Mouse (Mus musculus): ENCODE measurements around the gene Taar8b.
"Not testable (repeated sequence)": the region's sequence is repeated elsewhere in the genome, so short reads cannot be mapped to it uniquely, and the experiment has no call there.

Gene Taar8b

DNA sequence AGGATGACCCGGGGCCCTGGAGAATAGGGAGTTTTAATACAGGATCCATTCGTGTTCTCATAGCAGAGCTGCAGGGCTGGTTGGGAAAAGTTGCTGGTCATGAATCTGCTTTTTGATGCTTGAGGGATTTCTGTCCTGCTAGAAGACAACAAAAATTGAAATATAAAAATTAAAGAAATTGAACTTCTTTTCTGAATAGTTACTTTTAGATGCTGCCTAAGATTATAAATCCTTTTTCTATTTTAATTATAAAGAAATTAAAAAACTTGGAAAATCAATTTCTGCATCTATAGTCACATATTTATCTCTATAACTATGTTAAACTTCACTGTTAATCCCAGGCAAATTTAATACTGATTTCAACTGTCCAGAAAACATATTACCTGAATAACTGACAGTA, at the start of gene Taar8b:
Taar8b (minus strand) TSS at position 101 of the 400 bp plus-strand sequence.
- DNase-seq (ENCODE audit: low spot score in 2 of 2): no peak

DNA sequence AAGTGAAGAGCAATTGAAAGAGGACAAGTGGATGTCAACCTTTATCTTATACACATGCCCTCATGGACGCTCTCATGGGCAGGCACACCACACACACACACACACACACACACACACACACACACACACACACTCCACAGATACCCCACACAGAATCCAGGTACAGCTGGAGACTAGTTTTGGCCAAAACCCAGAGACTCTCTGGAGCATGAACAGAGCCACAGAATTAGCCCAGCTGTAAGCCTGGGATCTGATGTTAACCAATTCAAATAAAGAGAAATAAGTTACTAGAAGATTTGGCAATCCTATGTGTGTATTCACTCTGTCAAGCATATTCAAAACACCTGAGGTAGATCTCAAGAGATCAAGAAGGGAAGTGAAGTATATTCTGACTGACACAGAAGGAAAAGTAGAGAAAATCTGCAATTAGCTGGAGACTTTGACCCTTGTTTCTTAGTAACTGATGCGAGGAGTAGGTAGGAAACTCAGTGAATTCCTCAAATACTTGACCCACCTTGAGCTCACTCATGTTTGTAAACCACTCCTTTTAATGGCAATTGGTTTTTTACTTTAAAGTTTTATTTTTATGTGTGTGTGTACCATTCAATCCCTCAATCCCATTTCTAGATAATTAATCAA, 46.6 kb upstream of the Taar8b start:
- no peak for DNase-seq (ENCODE audit: low spot score in 2 of 2)

DNA sequence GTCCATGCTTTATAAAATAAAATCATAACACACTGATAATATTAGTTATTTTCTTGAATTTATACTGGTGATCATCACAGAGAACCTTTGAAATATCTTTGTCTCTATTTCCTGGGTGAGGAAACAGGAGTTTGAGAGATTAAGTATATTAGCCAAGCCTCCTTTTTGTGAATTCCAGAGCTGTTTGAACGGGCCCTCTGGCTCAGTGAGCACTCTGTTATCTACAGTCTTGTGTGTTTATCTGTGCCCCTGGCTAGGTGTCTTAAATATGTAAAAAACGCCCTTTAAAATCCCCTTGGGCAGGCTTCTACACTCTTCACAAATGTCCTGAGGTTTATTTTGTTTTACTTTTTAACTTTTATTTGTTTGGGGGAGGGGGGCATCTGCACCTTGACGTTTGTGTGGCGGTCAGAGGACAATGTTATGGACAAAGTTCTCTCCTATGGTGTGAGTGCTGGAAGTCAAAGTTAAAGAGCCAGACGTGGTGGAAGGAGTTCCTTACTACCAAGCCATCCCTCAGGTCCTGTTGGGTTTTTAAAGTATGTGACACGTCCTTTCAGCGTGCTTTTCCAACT, 42.1 kb upstream of the Taar8b start:
- DNase-seq (ENCODE audit: low spot score in 2 of 2): no peak

DNA sequence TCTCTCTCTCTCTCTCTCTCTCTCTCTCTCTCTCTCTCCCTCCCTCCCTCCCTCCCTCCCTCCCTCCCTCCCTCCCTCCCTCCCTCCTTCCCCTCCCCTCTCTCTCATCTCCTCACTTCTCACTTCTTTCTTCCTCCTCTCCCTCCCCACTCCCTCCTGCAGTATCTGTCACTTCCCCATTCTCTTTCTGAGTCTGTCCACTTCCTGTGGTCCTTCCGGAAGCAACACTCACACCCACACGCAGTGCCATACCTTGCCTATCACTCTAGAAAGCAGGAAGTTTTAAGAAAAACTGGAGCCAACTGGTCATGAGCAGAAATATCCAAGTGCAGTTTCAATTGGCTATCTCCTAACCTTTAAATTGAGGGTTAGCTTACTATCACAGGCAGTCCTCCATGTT, 41.0 kb upstream of the Taar8b start:
- DNase-seq (ENCODE audit: low spot score in 2 of 2): peak; percentile 57 to 59

DNA sequence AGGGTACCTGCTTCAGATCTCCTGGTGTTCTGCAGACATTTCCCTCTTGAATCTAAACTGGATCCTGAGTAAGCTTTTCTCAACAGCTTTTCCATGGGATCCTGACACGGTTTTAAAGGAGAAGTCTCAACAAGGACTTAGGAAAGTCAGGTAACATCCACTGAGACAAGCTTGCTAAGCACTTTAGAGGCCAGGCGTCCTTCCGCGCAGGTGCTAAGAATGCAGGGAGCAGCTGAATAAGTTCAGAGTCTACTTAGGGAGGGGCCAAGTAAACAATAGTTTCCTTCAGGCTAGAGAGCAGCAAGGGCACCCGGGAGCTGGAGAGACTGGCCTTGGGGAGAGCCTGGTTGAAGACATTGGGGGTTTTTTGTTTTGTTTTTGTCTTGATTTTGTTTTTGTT, 40.2 kb upstream of the Taar8b start:
- DNase-seq (ENCODE audit: low spot score in 2 of 2): no peak

DNA sequence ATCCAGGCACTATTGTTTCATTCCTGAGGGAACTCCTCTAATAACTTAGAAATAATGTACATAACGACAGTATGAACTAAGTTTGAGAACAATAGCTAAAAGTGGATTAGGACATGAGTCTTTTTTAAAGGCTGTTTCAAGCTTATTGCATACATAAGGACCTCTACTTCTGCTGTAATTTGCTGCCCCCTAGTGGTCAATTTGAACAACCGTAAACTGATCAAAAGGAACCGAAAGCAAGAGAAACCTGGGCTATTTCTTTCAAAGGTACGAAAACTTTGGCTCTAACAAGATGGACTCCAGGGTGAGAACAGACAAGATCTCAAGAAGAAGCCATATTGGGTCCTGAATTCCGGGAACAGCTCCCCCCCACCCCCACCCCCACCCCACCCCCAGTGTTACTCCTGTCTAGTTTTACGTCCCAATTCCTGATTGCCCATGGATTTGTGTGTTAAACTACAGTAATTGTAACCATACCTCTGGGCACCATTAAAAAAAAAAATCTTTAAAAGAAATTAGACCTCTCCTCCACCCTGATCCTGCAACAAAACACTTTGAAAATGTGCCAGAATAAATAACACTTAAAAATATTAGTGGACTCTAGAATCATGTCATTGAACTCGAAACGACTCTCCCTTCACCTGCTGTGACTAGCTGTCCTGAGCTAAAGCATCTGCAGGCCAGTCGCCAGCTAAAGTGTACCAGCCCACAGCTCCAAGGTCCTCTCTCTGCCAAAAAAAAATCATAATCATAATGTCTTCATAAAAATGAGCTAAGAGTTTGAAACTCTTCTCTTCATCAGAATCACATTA, 39.6 kb upstream of the Taar8b start:
- peak; percentile 68 to 85 for DNase-seq (ENCODE audit: low spot score in 2 of 2)

DNA sequence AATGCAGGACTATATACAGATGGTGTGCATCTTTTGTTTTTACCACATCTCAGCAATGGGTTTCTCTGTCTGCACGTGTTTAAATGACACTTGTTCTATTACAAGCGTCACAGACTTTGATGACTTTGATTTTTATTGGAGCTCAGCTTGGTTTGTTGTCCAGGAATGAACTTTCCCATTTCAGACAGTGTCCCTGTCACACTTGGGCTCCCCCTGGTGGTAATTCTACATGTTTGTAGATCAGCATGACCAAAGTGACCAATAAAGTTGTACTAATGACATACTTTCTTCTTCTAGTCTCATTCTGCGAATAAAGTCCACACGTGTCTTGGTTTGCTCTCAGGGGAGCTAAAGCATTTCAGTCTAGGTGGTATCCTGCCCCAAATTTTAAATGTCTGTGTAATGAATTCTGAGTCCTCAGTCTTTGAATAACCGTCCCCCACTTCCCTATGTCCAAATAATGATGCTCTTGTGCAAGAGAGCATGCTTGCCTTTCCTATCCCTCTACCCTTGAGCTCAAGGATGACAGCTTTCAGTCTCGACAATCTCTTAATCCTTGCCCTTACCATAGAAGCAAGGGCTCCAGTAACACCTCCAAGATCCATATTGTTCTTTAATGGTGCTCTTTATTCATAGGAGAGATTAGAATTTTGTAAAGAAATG, 19.2 kb upstream of the Taar8b start:
- DNase-seq (ENCODE audit: low spot score in 2 of 2): peak in 1 of 2 experiments; percentile 25

DNA sequence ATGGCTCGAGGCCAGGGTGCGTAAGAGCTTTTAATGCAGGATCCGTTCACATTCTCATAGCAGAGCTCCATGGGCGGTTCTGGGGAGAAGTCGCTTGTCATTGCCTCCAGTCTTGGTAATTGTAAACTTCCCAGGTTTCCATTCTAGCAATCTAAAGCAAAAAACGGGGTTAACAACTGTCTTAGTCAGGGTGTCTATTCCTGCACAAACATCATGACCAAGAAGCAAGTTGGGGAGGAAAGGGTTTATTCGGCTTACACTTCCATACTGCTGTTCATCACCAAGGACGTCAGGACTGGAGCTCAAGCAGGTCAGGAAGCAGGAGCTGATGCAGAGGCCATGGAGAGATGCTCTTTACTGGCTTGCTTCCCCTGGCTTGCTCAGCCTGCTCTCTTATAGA, 17.3 kb upstream of the Taar8b start, which contains the start of gene Taar9:
Taar9 (minus strand) TSS at position 101 of the 400 bp plus-strand sequence.
- not testable (repeated sequence) for DNase-seq (ENCODE audit: low spot score in 2 of 2)

DNA sequence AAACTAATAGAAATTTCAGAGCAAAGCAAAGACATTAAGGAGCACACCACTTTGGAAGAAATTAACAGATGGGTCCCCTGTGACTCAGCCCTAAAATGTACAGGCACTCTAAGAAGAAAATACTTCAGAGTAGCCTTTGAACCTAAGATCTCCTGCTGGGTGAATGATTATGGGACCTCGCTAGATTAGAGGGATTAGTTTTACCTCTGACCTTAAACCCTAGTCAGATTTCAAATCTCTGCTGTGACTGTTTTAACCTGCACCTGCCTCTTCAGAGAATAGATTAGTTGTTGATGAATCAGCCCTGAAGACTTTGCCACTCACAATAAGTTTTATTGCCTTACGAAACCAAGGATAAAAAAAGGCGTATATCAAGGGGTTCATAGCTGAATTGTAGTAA, 16.1 kb upstream of the Taar8b start:
- DNase-seq (ENCODE audit: low spot score in 2 of 2): no peak

DNA sequence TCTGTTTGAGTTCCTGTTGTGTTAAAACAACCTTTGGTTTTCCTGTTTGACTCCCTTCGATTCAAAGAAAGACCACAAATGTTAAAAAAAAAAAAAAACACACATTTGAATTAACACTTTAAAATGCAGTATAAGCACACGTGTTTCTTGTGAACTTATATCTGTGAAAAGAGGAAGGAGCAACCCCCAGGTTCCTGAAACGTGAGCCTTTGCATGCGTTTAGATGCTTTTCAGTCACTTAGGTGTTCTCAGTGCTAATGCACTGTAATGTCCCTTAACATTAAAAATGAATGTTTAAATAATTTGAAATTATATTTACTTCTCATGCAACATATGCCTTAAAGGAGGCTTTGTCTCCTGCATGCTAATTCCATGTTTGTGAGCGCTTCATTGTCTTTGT, 15.7 kb upstream of the Taar8b start:
- no peak for DNase-seq (ENCODE audit: low spot score in 2 of 2)

DNA sequence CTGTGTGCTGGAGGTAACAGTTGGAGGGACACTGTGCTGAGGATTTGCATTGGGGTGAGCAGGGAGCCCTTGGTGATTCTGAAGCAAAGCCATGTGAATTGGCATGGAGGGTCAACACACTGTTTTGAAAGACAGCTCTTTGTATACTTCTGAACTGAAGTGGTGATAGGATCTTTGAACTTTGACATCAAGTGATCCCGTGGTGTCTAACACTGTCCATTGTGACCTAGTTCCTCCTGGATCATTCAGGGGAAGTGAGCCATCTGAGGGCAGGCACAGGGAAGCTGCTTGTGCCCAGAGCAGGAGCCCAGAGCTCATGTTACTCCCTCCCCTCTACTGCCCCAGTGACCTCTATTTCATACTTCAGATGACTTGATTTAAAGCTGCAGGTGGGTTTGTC, 11.2 kb upstream of the Taar8b start:
- DNase-seq (ENCODE audit: low spot score in 2 of 2): not testable (repeated sequence)

DNA sequence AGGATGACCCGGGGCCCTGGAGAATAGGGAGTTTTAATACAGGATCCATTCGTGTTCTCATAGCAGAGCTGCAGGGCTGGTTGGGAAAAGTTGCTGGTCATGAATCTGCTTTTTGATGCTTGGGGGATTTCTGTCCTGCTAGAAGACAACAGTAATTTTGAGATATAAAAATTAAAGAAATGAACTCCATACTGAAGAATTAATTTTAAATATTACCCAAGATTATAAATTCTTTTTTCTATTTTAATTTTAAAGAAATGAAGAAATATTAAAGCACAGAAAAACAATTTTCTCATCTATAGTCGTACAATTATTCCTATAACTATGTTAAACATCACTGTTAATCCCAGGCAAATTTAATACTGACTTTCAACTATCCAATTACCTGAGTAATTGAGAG, 9.7 kb upstream of the Taar8b start, which contains the start of gene Taar8c:
Taar8c (minus strand) TSS at position 101 of the 400 bp plus-strand sequence.
- DNase-seq (ENCODE audit: low spot score in 2 of 2): not testable (repeated sequence)

DNA sequence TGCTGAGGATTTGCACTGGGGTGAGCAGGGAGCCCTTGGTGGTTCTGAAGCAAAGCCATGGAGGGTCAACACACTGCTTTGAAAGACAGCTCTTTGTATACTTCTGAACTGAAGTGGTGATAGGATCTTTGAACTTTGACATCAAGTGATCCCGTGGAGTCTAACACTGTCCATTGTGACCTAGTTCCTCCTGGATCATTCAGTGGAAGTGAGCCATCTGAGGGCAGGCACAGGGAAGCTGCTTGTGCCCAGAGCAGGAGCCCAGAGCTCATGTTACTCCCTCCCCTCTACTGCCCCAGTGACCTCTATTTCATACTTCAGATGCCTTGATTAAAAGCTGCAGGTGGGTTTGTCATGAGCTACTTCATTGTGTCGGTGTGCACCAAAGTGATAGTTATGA, 4.9 kb upstream of the Taar8b start:
- not testable (repeated sequence) for DNase-seq (ENCODE audit: low spot score in 2 of 2)

DNA sequence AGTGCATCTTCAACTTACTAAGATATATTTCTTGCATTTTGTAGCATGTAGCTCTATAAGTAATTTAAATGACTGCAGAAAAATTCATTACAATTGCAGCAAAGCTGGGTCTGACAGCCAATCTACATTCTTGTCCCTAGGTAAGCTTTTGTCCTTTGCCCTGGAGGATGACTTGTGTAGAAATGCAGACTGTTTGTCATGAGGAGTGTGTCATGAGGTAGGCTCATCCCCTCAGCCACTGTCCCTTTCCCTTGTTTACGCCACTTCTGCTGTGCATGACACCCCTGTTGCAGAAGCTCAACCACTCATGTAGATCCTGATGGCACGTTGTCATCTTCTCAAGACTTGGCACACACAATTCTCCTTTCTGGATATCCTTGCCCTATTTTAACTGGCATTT, 4.9 kb downstream of the Taar8b start:
- no peak for DNase-seq (ENCODE audit: low spot score in 2 of 2)

DNA sequence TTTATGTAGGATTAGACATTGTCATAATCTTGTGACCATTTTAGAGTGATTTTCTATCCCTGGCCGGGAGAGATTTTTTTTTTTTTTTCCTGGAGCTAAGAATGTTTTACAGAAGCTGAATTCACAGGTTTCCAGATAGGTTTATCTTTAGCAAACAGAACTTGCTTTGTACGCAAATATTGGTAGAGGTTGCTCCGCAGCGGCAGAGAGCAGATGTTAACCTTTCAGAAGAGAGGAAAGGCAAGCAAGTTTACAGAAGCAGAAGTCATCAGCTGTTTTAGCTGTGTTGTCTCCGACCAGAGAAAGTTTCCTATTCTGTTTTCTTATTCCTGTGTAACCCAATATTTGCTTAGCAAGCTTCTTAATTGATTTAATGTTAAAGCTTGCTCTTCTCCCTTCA, 5.5 kb downstream of the Taar8b start:
- no peak for DNase-seq (ENCODE audit: low spot score in 2 of 2)

DNA sequence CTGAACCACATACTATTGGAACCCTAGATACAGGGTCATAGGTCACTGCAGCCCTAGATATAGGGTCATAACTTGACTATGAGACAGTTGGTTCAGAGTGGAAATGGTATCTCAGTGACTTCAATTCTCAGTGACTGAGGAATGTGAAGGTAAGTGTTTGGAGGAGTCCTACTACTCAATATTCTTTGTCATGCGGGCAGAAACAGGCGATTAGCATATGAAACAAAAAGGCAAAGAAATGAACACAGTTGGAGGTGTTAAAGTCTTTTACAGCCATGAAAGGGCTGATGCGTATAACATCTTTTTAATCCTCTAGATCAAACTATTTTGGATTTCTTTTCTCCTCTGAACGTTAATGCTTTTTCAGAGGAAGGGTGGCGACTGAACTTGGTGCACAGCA, 6.2 kb downstream of the Taar8b start:
- no peak for DNase-seq (ENCODE audit: low spot score in 2 of 2)

DNA sequence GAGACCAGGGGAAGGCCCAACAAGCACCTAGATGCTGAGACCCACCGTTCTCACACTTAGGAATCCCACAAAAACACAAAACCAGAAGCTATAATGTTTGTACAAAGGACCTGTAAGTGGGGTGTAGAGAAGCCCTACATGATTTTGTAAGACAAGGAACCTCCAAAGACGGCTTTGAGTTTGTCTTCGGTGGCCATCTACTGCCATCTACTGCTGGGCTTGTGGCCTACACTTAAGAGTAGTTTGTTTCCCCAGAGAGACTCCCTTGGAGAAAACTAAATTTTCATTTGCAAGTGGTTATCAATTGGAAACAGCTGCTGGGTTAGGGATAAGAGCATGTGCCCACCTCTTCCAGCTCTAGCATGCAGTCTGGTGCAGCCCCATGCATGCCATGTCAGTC, 11.9 kb downstream of the Taar8b start:
- peak in 1 of 2 experiments; percentile 2 for DNase-seq (ENCODE audit: low spot score in 2 of 2)

DNA sequence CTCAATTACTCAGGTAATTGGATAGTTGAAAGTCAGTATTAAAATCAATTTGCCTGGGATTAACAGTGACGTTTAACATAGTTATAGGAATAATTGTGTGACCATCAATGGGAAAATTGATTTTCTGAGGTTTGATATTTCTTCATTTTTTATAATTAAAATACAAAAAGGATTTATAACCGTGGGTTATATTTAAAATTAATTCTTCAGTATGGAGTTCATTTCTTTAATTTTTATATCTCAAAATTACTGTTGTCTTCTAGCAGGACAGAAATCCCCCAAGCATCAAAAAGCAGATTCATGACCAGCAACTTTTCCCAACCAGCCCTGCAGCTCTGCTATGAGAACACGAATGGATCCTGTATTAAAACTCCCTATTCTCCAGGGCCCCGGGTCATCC, 15.9 kb downstream of the Taar8b start, which contains the start of gene Taar8a:
Taar8a (plus strand) TSS at position 301 of the 400 bp plus-strand sequence.
- DNase-seq (ENCODE audit: low spot score in 2 of 2): not testable (repeated sequence)

DNA sequence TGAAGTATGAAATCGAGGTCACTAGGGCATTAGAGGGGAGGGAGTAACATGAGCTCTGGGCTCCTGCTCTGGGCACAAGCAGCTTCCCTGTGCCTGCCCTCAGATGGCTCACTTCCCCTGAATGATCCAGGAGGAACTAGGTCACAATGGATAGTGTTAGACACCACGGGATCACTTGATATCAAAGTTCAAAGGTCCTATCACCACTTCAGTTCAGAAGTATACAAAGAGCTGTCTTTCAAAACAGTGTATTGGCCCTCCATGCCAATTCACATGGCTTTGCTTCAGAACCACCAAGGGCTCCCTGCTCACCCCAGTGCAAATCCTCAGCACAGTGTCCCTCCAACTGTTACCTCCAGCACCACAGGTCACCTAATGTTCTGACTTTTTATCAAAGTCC, 17.3 kb downstream of the Taar8b start:
- DNase-seq (ENCODE audit: low spot score in 2 of 2): not testable (repeated sequence)

DNA sequence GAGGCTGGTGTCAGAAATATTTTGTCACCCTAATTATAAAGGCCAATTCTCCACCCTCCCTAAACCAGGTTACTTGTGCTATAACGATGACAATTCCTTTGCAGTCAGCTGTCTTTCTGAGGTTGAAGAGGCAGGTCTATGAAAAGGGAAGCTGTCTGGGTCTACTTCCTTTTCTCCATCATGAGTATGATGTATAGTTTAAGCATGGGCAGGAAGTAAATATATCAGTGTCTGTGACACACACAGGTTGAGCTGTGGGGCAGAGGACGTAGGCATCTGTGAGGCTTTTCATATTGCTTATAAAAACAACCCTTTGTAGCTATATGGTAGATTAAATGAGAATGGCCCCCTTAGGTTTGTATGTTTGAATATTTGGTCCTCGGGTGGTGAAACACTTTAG, 33.1 kb downstream of the Taar8b start:
- DNase-seq (ENCODE audit: low spot score in 2 of 2): no peak

DNA sequence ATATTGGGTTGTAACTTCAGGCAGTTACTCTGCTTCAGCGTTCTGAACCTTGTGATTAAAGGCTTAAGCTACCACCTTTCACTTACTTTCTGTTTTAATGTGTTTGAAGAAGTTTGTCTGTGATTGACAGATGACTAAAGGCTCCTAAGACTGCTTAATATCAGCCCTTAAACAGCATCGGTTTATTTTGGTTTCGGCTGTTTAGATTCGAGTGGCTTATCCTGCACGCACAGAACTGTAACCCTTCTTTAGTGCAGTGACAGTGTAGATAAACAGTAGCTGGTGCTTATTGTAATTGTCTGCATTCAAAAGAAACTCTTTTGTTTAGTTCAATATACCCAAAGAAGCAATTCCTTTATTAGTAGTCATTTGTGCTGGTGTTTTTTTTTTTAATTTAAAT, 40.1 kb downstream of the Taar8b start:
- no peak for DNase-seq (ENCODE audit: low spot score in 2 of 2)

DNA sequence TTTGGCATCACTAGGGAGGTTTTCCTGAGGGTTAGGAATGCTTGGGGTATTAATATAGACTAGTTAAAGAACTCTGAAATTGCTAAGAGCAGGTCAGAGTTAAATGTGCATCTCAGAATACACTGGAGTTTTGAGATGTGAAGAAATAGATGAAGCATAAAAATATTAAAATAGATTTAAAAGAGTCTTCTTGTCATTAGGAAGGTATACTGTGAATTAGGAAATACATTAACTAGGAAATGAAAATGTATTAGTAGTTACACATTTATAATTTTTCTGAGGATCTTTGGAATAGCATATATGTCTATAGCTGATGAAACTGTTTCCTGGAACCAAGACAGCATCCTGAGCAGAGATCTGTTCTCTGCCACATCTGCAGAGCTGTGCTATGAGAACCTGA, 42.9 kb downstream of the Taar8b start, which contains the start of gene Taar7f:
Taar7f (plus strand) TSS at position 301 of the 400 bp plus-strand sequence.
- no peak for DNase-seq (ENCODE audit: low spot score in 2 of 2)

Data from spleen, postnatal 36 days (tissue).